Mouse (Mus musculus): ENCODE data around the gene Nme3. TPM values are rescaled to one million over a fixed set of nuclear protein-coding genes. Genes with fewer than 3 reads are reported as not detected.
A peak's percentile ranks its signal among the peaks of the same experiment; 100 is the strongest.

The Nme3 gene
- 35.7 and 37.9 TPM in 2 replicates for polyA plus RNA-seq (2014; fragmentation: Nextera tagmentation; extraction: Ambion mirVana)

DNA sequence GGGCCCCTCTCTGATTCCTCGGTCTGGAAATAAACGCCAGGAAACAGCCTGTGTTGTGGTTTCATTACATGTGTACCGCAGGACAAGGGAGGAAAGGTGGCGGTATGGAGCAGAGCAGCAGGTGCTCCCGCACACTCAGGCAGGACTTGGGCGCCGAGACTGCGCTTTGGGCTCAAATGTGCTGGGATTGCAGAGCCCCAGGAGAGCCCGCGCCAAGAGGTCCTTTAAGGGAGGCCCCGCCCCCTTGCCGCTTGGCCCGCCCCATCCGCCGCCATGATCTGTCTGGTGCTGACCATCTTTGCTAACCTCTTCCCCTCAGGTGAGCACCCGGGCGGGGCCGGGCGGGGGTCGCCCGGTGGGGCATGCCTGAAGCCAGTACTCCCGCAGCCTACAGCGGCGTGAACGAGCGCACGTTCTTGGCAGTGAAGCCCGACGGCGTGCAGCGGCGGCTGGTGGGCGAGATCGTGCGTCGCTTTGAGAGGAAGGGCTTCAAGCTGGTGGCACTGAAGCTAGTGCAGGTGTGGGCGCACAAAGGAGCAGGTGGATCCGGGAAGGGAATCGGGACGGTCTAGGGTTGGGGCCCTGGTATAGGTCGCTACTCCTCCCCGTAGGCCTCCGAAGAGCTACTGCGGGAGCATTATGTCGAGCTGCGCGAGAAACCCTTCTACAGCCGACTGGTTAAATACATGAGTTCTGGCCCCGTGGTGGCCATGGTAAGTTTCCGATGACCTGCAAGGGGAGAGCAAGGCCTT, at the start of gene Nme3:
Gene Nme3 (plus strand): TSS at position 260 of the 752 bp plus-strand sequence.
- Histone ChIP-seq H3K4me3 (ENCODE audit: low read depth, low read length) (peak within 1 kb of the TSS; percentile 69), H3K27ac (ENCODE audit: low read depth, low read length) (peak within 1 kb of the TSS; percentile 70), H3K36me3 (ENCODE audit: control insufficient read depth, insufficient read depth, low read length) (peaks cover 41% of the 10 kb centered on the region), H3K9me3 (replicated peaks; ENCODE audit: control insufficient read depth, low read length) (no peaks in the 10 kb centered on the region), H3K4me1 (ENCODE audit: control insufficient read depth, insufficient read depth, low read length) (peaks cover 35% of the 10 kb centered on the region), H3K9ac (ENCODE audit: low read depth, low read length) (peak within 1 kb of the TSS; percentile 84), H3K27me3 (ENCODE audit: control insufficient read depth, insufficient read depth, low read length) (no peaks in the 10 kb centered on the region), H3K4me2 (peak within 1 kb of the TSS; percentile 84)
- 0 out of 2 replicates have a peak, but pooled peaks have one; percentile 68 for ATAC-seq (replicated peaks; ENCODE audit: insufficient number of reproducible peaks, low FRiP score, low TSS enrichment)
- WGBS (ENCODE audit: insufficient replicate concordance): 2% methylated on average over 50 of the region's 50 CpGs

DNA sequence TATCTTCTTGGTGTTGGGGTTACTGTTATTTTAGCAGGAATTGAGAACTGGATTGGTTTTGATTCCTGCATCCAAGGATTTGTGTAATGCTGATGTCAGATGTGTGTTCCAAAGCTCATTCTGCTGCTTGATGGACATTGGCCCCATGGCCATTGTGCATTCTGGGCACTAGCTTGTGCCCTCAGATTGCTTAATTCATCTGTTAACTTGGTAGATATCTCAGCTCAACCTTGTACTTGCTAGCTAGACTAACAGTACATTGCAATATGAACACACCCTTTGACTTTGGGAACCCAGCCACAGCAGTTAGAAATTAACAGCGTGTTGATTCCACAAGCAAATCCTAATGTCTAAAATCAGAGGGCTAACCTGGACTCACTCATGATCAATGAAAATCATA, 48.9 kb upstream of the Nme3 start:
- peak overlapping the region; percentile 41 for H3K4me2 ChIP-seq
- H3K4me3 ChIP-seq (ENCODE audit: low read depth, low read length): 0 out of 2 replicates have a peak overlapping the region, but pooled peaks have one; percentile 8
- no peak overlapping the region for H3K9ac ChIP-seq (ENCODE audit: low read depth, low read length)
- no peak for ATAC-seq (replicated peaks; ENCODE audit: insufficient number of reproducible peaks, low FRiP score, low TSS enrichment)
- peaks cover 10% of the 10 kb centered on the region; the same call in 1 of the 2 replicates for H3K4me1 ChIP-seq (ENCODE audit: control insufficient read depth, insufficient read depth, low read length)
- no peak overlapping the region for H3K27ac ChIP-seq (ENCODE audit: low read depth, low read length)
- H3K9me3 ChIP-seq (replicated peaks; ENCODE audit: control insufficient read depth, low read length): no peaks in the 10 kb centered on the region
- WGBS (ENCODE audit: insufficient replicate concordance): 93% methylated on average over 1 of the region's 1 CpGs
- H3K36me3 ChIP-seq (ENCODE audit: control insufficient read depth, insufficient read depth, low read length): no peaks in the 10 kb centered on the region
- H3K27me3 ChIP-seq (ENCODE audit: control insufficient read depth, insufficient read depth, low read length): peaks cover 7% of the 10 kb centered on the region; the same call in 1 of the 2 replicates

DNA sequence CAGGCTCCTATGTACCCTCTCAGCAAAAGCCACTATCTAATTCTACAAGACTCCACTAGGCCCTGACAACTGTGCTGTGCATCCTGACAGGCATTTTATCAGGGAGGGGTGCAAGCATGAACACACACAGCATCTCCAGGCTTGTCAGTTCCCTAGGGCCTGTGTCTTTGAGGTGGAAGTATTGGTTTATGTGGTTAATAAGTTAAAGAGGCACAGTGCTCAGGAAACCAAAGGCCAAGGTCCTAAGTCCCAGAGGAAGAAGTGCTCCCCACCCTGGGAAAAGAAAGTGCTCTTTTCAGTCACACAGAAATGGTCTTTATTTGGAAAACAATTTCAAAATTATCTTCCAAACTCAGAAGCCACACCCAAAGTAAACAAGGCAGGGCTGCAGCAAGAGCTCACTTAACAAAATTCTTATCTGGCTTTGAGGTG, 47.7 kb upstream of the Nme3 start:
- peak overlapping the region; percentile 85 for H3K4me2 ChIP-seq
- peaks cover 10% of the 10 kb centered on the region; the same call in 1 of the 2 replicates for H3K4me1 ChIP-seq (ENCODE audit: control insufficient read depth, insufficient read depth, low read length)
- H3K27ac ChIP-seq (ENCODE audit: low read depth, low read length): peak overlapping the region; percentile 99
- H3K27me3 ChIP-seq (ENCODE audit: control insufficient read depth, insufficient read depth, low read length): peaks cover 7% of the 10 kb centered on the region; the same call in 1 of the 2 replicates
- no peak for ATAC-seq (replicated peaks; ENCODE audit: insufficient number of reproducible peaks, low FRiP score, low TSS enrichment)
- H3K36me3 ChIP-seq (ENCODE audit: control insufficient read depth, insufficient read depth, low read length): 0 out of 2 replicates have a peak, but pooled peaks cover 2% of the 10 kb centered on the region
- no peaks in the 10 kb centered on the region for H3K9me3 ChIP-seq (replicated peaks; ENCODE audit: control insufficient read depth, low read length)
- H3K4me3 ChIP-seq (ENCODE audit: low read depth, low read length): peak overlapping the region; percentile 57
- peak overlapping the region; percentile 50; the same call in 1 of the 2 replicates for H3K9ac ChIP-seq (ENCODE audit: low read depth, low read length)

DNA sequence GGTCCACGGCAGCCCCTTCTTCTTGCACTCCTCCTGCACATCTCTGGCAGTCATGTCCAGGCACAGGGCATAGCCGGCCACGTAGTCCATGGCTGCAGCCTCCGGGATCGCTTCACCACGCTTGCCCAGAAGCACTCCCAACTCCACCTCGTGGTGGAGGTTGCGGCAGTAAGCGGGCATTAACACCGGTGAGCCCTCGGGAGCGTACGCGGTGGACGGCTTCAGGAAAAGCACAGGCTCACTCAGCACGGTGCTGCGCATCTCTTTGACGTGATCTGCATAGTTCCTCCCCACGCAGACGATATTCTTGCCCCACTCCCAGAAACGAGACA, 46.6 kb upstream of the Nme3 start:
- H3K9ac ChIP-seq (ENCODE audit: low read depth, low read length): peak overlapping the region; percentile 80
- WGBS (ENCODE audit: insufficient replicate concordance): under 1% methylated on average over 21 of the region's 21 CpGs
- peaks cover 10% of the 10 kb centered on the region; the same call in 1 of the 2 replicates for H3K4me1 ChIP-seq (ENCODE audit: control insufficient read depth, insufficient read depth, low read length)
- no peaks in the 10 kb centered on the region for H3K9me3 ChIP-seq (replicated peaks; ENCODE audit: control insufficient read depth, low read length)
- H3K36me3 ChIP-seq (ENCODE audit: control insufficient read depth, insufficient read depth, low read length): 0 out of 2 replicates have a peak, but pooled peaks cover 3% of the 10 kb centered on the region
- peak; percentile 57 for ATAC-seq (replicated peaks; ENCODE audit: insufficient number of reproducible peaks, low FRiP score, low TSS enrichment)
- H3K4me2 ChIP-seq: peak overlapping the region; percentile 85
- H3K4me3 ChIP-seq (ENCODE audit: low read depth, low read length): peak overlapping the region; percentile 57
- H3K27me3 ChIP-seq (ENCODE audit: control insufficient read depth, insufficient read depth, low read length): peaks cover 7% of the 10 kb centered on the region; the same call in 1 of the 2 replicates
- peak overlapping the region; percentile 99 for H3K27ac ChIP-seq (ENCODE audit: low read depth, low read length)

DNA sequence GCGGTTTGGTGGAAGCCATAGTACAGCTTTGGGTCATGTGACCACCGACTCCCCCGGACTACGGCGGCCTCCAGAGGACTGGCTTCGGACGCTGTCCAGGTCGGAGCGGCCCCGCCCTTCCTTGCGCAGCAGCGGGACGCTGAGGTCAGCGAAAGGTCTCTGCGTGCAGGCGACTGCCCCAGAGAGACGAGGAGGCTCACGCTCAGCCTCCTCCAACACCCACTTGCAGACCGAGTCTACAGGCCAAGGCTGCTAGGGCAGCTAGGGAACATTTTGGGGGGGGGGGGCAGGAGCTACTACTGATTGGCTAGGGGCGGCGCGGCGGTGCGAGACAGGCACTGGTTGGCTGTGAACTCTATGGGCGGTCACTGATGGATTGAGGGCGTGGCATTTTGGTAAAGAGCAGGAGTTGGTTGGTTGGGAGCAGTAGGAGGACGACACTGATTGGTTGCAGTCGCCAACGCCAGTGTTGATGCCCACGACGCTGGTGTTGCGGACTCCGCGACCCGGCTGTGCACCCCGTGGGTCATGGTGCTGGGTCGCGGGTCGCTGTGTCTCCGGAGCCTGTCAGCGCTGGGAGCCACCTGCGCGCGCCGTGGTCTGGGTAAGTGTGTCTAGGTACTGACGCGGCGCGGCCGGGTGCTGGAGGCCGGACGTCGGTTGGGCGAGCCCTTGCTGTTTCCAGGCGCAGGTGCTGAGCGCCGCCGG, 46.1 kb upstream of the Nme3 start, which contains the start of gene Fahd1:
Gene Fahd1 (minus strand): TSS at position 300 of the 708 bp plus-strand sequence.
- Histone ChIP-seq H3K9ac (ENCODE audit: low read depth, low read length) (peak within 1 kb of the TSS; percentile 80), H3K36me3 (ENCODE audit: control insufficient read depth, insufficient read depth, low read length) (0 out of 2 replicates have a peak, but pooled peaks cover 3% of the 10 kb centered on the region), H3K9me3 (replicated peaks; ENCODE audit: control insufficient read depth, low read length) (no peaks in the 10 kb centered on the region), H3K27ac (ENCODE audit: low read depth, low read length) (peak within 1 kb of the TSS; percentile 99), H3K4me3 (ENCODE audit: low read depth, low read length) (peak within 1 kb of the TSS; percentile 57), H3K27me3 (ENCODE audit: control insufficient read depth, insufficient read depth, low read length) (peaks cover 7% of the 10 kb centered on the region; the same call in 1 of the 2 replicates), H3K4me2 (peak within 1 kb of the TSS; percentile 90), H3K4me1 (ENCODE audit: control insufficient read depth, insufficient read depth, low read length) (peaks cover 10% of the 10 kb centered on the region; the same call in 1 of the 2 replicates)
- under 1% methylated on average over 58 of the region's 58 CpGs for WGBS (ENCODE audit: insufficient replicate concordance)
- ATAC-seq (replicated peaks; ENCODE audit: insufficient number of reproducible peaks, low FRiP score, low TSS enrichment): peak; percentile 98

DNA sequence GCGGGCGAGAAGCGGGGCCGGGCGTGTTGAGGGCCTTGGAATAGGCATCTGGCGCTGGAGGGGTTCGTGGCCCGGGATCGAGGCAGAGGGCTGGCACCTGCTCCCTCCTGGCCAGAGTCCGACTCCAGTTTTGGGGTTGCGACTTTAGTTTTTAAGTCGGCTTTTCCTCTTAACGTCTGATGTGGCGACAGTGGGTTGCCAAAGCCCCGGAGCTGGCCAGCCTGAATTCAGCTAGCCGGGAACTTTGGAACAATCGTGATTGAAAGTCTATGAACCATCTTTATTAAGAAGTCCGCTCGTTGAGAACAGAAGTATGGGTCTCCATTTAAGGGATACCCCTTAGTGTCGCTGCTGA, 45.5 kb upstream of the Nme3 start:
- Histone ChIP-seq H3K9me3 (replicated peaks; ENCODE audit: control insufficient read depth, low read length) (no peaks in the 10 kb centered on the region), H3K27ac (ENCODE audit: low read depth, low read length) (no peak overlapping the region)
- ATAC-seq (replicated peaks; ENCODE audit: insufficient number of reproducible peaks, low FRiP score, low TSS enrichment): no peak

DNA sequence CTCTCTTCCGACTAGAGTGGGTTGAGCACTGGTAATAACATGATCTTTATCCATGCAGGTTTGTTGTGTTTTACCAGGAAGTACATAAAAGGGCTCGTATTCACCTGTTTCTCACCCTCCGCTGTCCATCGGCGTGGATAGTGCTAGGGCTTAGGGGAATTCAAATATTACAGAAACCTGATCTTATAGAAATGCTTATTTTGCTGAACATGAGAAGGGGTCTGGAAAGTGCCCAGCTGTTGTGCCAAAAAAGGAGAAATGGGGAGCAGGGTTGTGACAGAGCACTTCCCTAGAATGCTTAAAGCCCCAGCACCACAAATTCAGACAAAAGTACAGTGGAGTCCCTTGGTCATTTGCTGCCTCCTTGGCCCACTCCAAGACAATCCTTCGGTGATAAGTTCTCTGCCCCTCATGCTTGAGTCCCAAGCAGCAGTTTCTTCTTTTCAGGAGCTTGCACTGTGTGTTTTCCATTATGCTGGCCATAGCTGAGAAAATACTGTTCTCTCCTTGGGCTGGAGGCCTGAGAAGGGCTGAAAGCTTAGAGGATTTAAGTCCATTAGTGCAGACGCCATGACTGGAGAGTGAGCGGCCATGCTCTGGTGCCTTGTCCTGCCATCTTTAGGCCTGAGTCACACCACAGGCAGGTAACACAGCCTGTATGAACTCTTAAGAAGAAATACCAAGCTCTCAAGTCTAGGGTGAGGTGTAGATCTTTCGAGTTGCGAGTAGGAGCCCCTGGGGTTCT, 44.7 kb upstream of the Nme3 start:
- peak overlapping the region; percentile 57 for H3K4me3 ChIP-seq (ENCODE audit: low read depth, low read length)

More for the DNA sequence above, 45.5 kb upstream of the Nme3 start:
- Histone ChIP-seq H3K4me1 (ENCODE audit: control insufficient read depth, insufficient read depth, low read length) (peaks cover 10% of the 10 kb centered on the region; the same call in 1 of the 2 replicates), H3K4me3 (ENCODE audit: low read depth, low read length) (peak overlapping the region; percentile 57), H3K4me2 (peak overlapping the region; percentile 90), H3K9ac (ENCODE audit: low read depth, low read length) (peak overlapping the region; percentile 29), H3K36me3 (ENCODE audit: control insufficient read depth, insufficient read depth, low read length) (0 out of 2 replicates have a peak, but pooled peaks cover 3% of the 10 kb centered on the region), H3K27me3 (ENCODE audit: control insufficient read depth, insufficient read depth, low read length) (peaks cover 7% of the 10 kb centered on the region; the same call in 1 of the 2 replicates)
- 1% methylated on average over 20 of the region's 20 CpGs for WGBS (ENCODE audit: insufficient replicate concordance)

More for the DNA sequence above, 44.7 kb upstream of the Nme3 start:
- ATAC-seq (replicated peaks; ENCODE audit: insufficient number of reproducible peaks, low FRiP score, low TSS enrichment): no peak
- peak overlapping the region; percentile 90 for H3K4me2 ChIP-seq
- H3K27me3 ChIP-seq (ENCODE audit: control insufficient read depth, insufficient read depth, low read length): peaks cover 7% of the 10 kb centered on the region; the same call in 1 of the 2 replicates
- H3K36me3 ChIP-seq (ENCODE audit: control insufficient read depth, insufficient read depth, low read length): 0 out of 2 replicates have a peak, but pooled peaks cover 3% of the 10 kb centered on the region
- H3K9ac ChIP-seq (ENCODE audit: low read depth, low read length): no peak overlapping the region
- WGBS (ENCODE audit: insufficient replicate concordance): 80% methylated on average over 10 of the region's 10 CpGs
- no peaks in the 10 kb centered on the region for H3K9me3 ChIP-seq (replicated peaks; ENCODE audit: control insufficient read depth, low read length)
- H3K4me1 ChIP-seq (ENCODE audit: control insufficient read depth, insufficient read depth, low read length): peaks cover 10% of the 10 kb centered on the region; the same call in 1 of the 2 replicates
- no peak overlapping the region for H3K27ac ChIP-seq (ENCODE audit: low read depth, low read length)

Measured in heart, embryonic 11.5 days (tissue).